Mouse (Mus musculus): ENCODE results near the gene Kat7. TPM values are rescaled to one million over a fixed set of nuclear protein-coding genes. Genes with fewer than 3 reads are reported as not detected.

The Kat7 gene
- polyA plus RNA-seq (2014; fragmentation: Nextera tagmentation; extraction: Ambion mirVana), result 55.5 and 65.3 TPM in 2 replicates

GRCm38 (mm10) chr11:95310007-95310647 lies at the start of gene Kat7:
Gene Kat7, minus strand, starts transcription at chr11:95310246.
- under 1% methylated on average over 42 of the region's 42 CpGs for WGBS
- peak within 1 kb of the TSS; percentile 70 for H3K4me2 ChIP-seq (ENCODE audit: low read depth, low read length)
- H3K27me3 ChIP-seq (ENCODE audit: control insufficient read depth, insufficient read depth, low read length), result no peaks in the 10 kb centered on the region
- no peaks in the 10 kb centered on the region for H3K9me3 ChIP-seq (ENCODE audit: control insufficient read depth, low read length)
- H3K9ac ChIP-seq (replicated peaks; ENCODE audit: low read depth, low read length), result peak within 1 kb of the TSS; percentile 86
- ATAC-seq (ENCODE audit: low read depth), result peak; percentile 94
- peak within 1 kb of the TSS; percentile 93 for H3K27ac ChIP-seq (ENCODE audit: low read depth, low read length)
- H3K4me3 ChIP-seq (ENCODE audit: low read depth, low read length), result peak within 1 kb of the TSS; percentile 72
- peaks cover 7% of the 10 kb centered on the region; the same call in 1 of the 2 replicates for H3K4me1 ChIP-seq (ENCODE audit: control insufficient read depth, insufficient read depth, low read length)
- H3K36me3 ChIP-seq (ENCODE audit: control insufficient read depth, insufficient read depth, low read length), result no peaks in the 10 kb centered on the region

GRCm38 (mm10) chr11:95358263-95358662 lies 48.2 kb upstream of the Kat7 start:
- Histone ChIP-seq H3K9me3 (ENCODE audit: control insufficient read depth, low read length) (no peaks in the 10 kb centered on the region), H3K27ac (ENCODE audit: low read depth, low read length) (no peak overlapping the region), H3K27me3 (ENCODE audit: control insufficient read depth, insufficient read depth, low read length) (no peaks in the 10 kb centered on the region), H3K4me3 (ENCODE audit: low read depth, low read length) (no peak overlapping the region), H3K4me2 (ENCODE audit: low read depth, low read length) (no peak overlapping the region), H3K4me1 (ENCODE audit: control insufficient read depth, insufficient read depth, low read length) (no peaks in the 10 kb centered on the region), H3K9ac (replicated peaks; ENCODE audit: low read depth, low read length) (no peak overlapping the region), H3K36me3 (ENCODE audit: control insufficient read depth, insufficient read depth, low read length) (no peaks in the 10 kb centered on the region)
- ATAC-seq (ENCODE audit: low read depth), result no peak
- WGBS, result 51% methylated on average over 3 of the region's 3 CpGs

- H3K27ac ChIP-seq (ENCODE audit: low read depth, low read length), result peak overlapping the region; percentile 2; the same call in 1 of the 2 replicates
- ATAC-seq (ENCODE audit: low read depth), result peak; percentile 74; the same call in 1 of the 2 replicates
Measured at GRCm38 (mm10) chr11:95356469-95357273, 46.6 kb upstream of the Kat7 start.

GRCm38 (mm10) chr11:95356039-95356438 lies 46.0 kb upstream of the Kat7 start:
- H3K4me2 ChIP-seq (ENCODE audit: low read depth, low read length), result no peak overlapping the region
- no peak for ATAC-seq (ENCODE audit: low read depth)
- no peak overlapping the region for H3K4me3 ChIP-seq (ENCODE audit: low read depth, low read length)
- H3K27ac ChIP-seq (ENCODE audit: low read depth, low read length), result no peak overlapping the region
- H3K27me3 ChIP-seq (ENCODE audit: control insufficient read depth, insufficient read depth, low read length), result no peaks in the 10 kb centered on the region
- 90% methylated on average over 7 of the region's 7 CpGs for WGBS
- H3K4me1 ChIP-seq (ENCODE audit: control insufficient read depth, insufficient read depth, low read length), result no peaks in the 10 kb centered on the region
- no peaks in the 10 kb centered on the region for H3K36me3 ChIP-seq (ENCODE audit: control insufficient read depth, insufficient read depth, low read length)
- no peaks in the 10 kb centered on the region for H3K9me3 ChIP-seq (ENCODE audit: control insufficient read depth, low read length)
- no peak overlapping the region for H3K9ac ChIP-seq (replicated peaks; ENCODE audit: low read depth, low read length)

More at GRCm38 (mm10) chr11:95356469-95357273, 46.6 kb upstream of the Kat7 start:
- Histone ChIP-seq H3K27me3 (ENCODE audit: control insufficient read depth, insufficient read depth, low read length) (no peaks in the 10 kb centered on the region), H3K36me3 (ENCODE audit: control insufficient read depth, insufficient read depth, low read length) (no peaks in the 10 kb centered on the region), H3K4me2 (ENCODE audit: low read depth, low read length) (no peak overlapping the region), H3K9ac (replicated peaks; ENCODE audit: low read depth, low read length) (no peak overlapping the region), H3K4me1 (ENCODE audit: control insufficient read depth, insufficient read depth, low read length) (no peaks in the 10 kb centered on the region), H3K9me3 (ENCODE audit: control insufficient read depth, low read length) (no peaks in the 10 kb centered on the region), H3K4me3 (ENCODE audit: low read depth, low read length) (no peak overlapping the region)
- 65% methylated on average over 17 of the region's 17 CpGs for WGBS

- Histone ChIP-seq H3K4me3 (ENCODE audit: low read depth, low read length) (no peak overlapping the region), H3K4me1 (ENCODE audit: control insufficient read depth, insufficient read depth, low read length) (no peaks in the 10 kb centered on the region), H3K9ac (replicated peaks; ENCODE audit: low read depth, low read length) (no peak overlapping the region), H3K27ac (ENCODE audit: low read depth, low read length) (no peak overlapping the region), H3K4me2 (ENCODE audit: low read depth, low read length) (no peak overlapping the region), H3K27me3 (ENCODE audit: control insufficient read depth, insufficient read depth, low read length) (no peaks in the 10 kb centered on the region), H3K9me3 (ENCODE audit: control insufficient read depth, low read length) (no peaks in the 10 kb centered on the region), H3K36me3 (ENCODE audit: control insufficient read depth, insufficient read depth, low read length) (no peaks in the 10 kb centered on the region)
- 90% methylated on average over 5 of the region's 5 CpGs for WGBS
- ATAC-seq (ENCODE audit: low read depth), result no peak
Measured at GRCm38 (mm10) chr11:95355661-95356011, 45.6 kb upstream of the Kat7 start.

GRCm38 (mm10) chr11:95354945-95355660 lies 45.1 kb upstream of the Kat7 start:
- Histone ChIP-seq H3K27ac (ENCODE audit: low read depth, low read length) (no peak overlapping the region), H3K9ac (replicated peaks; ENCODE audit: low read depth, low read length) (no peak overlapping the region), H3K4me2 (ENCODE audit: low read depth, low read length) (no peak overlapping the region), H3K9me3 (ENCODE audit: control insufficient read depth, low read length) (no peaks in the 10 kb centered on the region), H3K4me3 (ENCODE audit: low read depth, low read length) (no peak overlapping the region), H3K36me3 (ENCODE audit: control insufficient read depth, insufficient read depth, low read length) (no peaks in the 10 kb centered on the region), H3K27me3 (ENCODE audit: control insufficient read depth, insufficient read depth, low read length) (no peaks in the 10 kb centered on the region), H3K4me1 (ENCODE audit: control insufficient read depth, insufficient read depth, low read length) (peaks cover under 1% of the 10 kb centered on the region; the same call in 1 of the 2 replicates)
- ATAC-seq (ENCODE audit: low read depth), result no peak
- 86% methylated on average over 12 of the region's 12 CpGs for WGBS

GRCm38 (mm10) chr11:95354228-95354944 lies 44.3 kb upstream of the Kat7 start:
- Histone ChIP-seq H3K27me3 (ENCODE audit: control insufficient read depth, insufficient read depth, low read length) (no peaks in the 10 kb centered on the region), H3K4me1 (ENCODE audit: control insufficient read depth, insufficient read depth, low read length) (peaks cover 3% of the 10 kb centered on the region; the same call in 1 of the 2 replicates), H3K27ac (ENCODE audit: low read depth, low read length) (no peak overlapping the region), H3K9me3 (ENCODE audit: control insufficient read depth, low read length) (no peaks in the 10 kb centered on the region), H3K36me3 (ENCODE audit: control insufficient read depth, insufficient read depth, low read length) (no peaks in the 10 kb centered on the region), H3K4me2 (ENCODE audit: low read depth, low read length) (no peak overlapping the region), H3K4me3 (ENCODE audit: low read depth, low read length) (no peak overlapping the region), H3K9ac (replicated peaks; ENCODE audit: low read depth, low read length) (no peak overlapping the region)
- WGBS, result 81% methylated on average over 14 of the region's 14 CpGs
- no peak for ATAC-seq (ENCODE audit: low read depth)

GRCm38 (mm10) chr11:95353226-95353625 lies 43.2 kb upstream of the Kat7 start:
- Histone ChIP-seq H3K27ac (ENCODE audit: low read depth, low read length) (no peak overlapping the region), H3K4me2 (ENCODE audit: low read depth, low read length) (no peak overlapping the region), H3K36me3 (ENCODE audit: control insufficient read depth, insufficient read depth, low read length) (no peaks in the 10 kb centered on the region), H3K4me1 (ENCODE audit: control insufficient read depth, insufficient read depth, low read length) (peaks cover 3% of the 10 kb centered on the region; the same call in 1 of the 2 replicates), H3K27me3 (ENCODE audit: control insufficient read depth, insufficient read depth, low read length) (no peaks in the 10 kb centered on the region), H3K9ac (replicated peaks; ENCODE audit: low read depth, low read length) (no peak overlapping the region), H3K4me3 (ENCODE audit: low read depth, low read length) (no peak overlapping the region), H3K9me3 (ENCODE audit: control insufficient read depth, low read length) (no peaks in the 10 kb centered on the region)
- WGBS, result 97% methylated on average over 9 of the region's 9 CpGs
- no peak for ATAC-seq (ENCODE audit: low read depth)
